Mouse (Mus musculus) kidney, adult 2 months (tissue): ENCODE measurements at regions not wholly inside any gene's neighbourhood (a gene's known extent, or its start where the extent isn't known, plus 50 kb on each side); places are given as distances from the start of the nearest gene placed in this dataset.

Experiments used
- DNase-seq: peaks from one replicate; pipeline ENCODE4 v3.0.0; 2021
- H3K27ac ChIP-seq: fragments of 200-500 bp; 2 replicates; pipeline ENCODE4 v1.5.1; 2012; ENCODE audit warnings: low read depth, low read length, control low read depth, inconsistent platforms; ENCODE audit not compliant: insufficient read depth
- H3K27me3 ChIP-seq: fragments of 200-500 bp; replicated peaks from 2 replicates; pipeline ENCODE4 v1.6.1; 2012; ENCODE audit warnings: mild to moderate bottlenecking, moderate library complexity, low read length, inconsistent platforms; ENCODE audit not compliant: control insufficient read depth, insufficient read depth
- H3K36me3 ChIP-seq: fragments of 200-500 bp; 2 replicates; pipeline ENCODE4 v1.6.1; 2012; ENCODE audit warnings: mild to moderate bottlenecking, moderate library complexity, low read length, inconsistent platforms; ENCODE audit not compliant: control insufficient read depth, insufficient read depth
- H3K4me1 ChIP-seq: fragments of 200-500 bp; 2 replicates; pipeline ENCODE4 v1.6.1; 2011; ENCODE audit warnings: low read length; ENCODE audit not compliant: control insufficient read depth, insufficient read depth
- H3K4me3 ChIP-seq: fragments of 200-500 bp; 2 replicates; pipeline ENCODE4 v1.5.1; 2011; ENCODE audit warnings: mild to moderate bottlenecking, low read depth, low read length, control low read depth; ENCODE audit not compliant: insufficient read depth
- CTCF ChIP-seq: fragments of 200-500 bp; conservative IDR thresholded peaks from 2 replicates; pipeline ENCODE4 v1.5.1; 2011; ENCODE audit warnings: low read depth, mild to moderate bottlenecking, control low read depth, low read length, moderate library complexity, mixed read lengths; ENCODE audit not compliant: insufficient read depth, insufficient read length
- POLR2A ChIP-seq: fragments of 200-500 bp; IDR thresholded peaks from one replicate; pipeline ENCODE4 v1.6.1; 2011; ENCODE audit warnings: low read depth, low read length, control low read depth
- WGBS: fragments of 180-500 bp; shearing (Covaris S2); methylation state at CpG from one replicate; pipeline ENCODE4 v1.1.7; 2018; 5-methylcytosine and 5-hydroxymethylcytosine counted together

DNA sequence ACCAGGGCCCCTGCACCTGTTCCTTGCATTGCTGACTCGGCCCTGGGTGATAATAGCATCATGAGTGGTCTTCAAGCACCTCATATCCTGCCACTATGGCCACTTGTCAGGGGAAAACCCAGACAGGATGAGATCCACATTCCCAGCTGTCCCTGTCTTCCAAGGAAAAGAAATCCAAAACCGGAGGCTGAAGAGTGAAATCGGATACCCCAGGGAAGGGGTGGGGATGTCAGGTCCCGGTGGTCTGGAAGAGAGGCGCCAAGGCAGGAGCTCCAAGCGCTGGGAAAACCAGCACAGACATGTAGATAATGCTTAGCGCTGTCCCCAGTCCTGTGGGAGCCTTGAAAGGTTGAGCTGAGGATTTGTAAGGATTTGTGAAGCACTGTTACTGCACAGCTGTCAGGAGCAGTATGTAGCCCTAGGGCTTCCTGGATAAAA lies 69.8 kb downstream of the Tmem30b start:
- Histone ChIP-seq H3K4me3 (no peak overlapping the region), H3K27me3 (no peaks in the 10 kb centered on the region), H3K27ac (no peak overlapping the region), H3K4me1 (no peaks in the 10 kb centered on the region), H3K36me3 (no peaks in the 10 kb centered on the region)
- no peak for TF ChIP-seq CTCF
- no peak for TF ChIP-seq POLR2A
- 19% methylated on average over 7 of the region's 7 CpGs for WGBS
- no peak for DNase-seq

GRCm38 (mm10) chr12:73475774-73476173 lies 70.4 kb downstream of the Tmem30b start:
- TF ChIP-seq CTCF (no peak), POLR2A (no peak)
- no peak overlapping the region for H3K4me3 ChIP-seq
- 54% methylated on average over 3 of the region's 3 CpGs for WGBS

GRCm38 (mm10) chr12:73475020-73475419 lies 71.2 kb downstream of the Tmem30b start:
- no peaks in the 10 kb centered on the region for H3K4me1 ChIP-seq
- no peak overlapping the region for H3K27ac ChIP-seq
- TF ChIP-seq CTCF (no peak), POLR2A (no peak)
- 75% methylated on average over 5 of the region's 5 CpGs for WGBS
- H3K36me3 ChIP-seq, result no peaks in the 10 kb centered on the region
- DNase-seq, result no peak
- no peak overlapping the region for H3K4me3 ChIP-seq
- no peaks in the 10 kb centered on the region for H3K27me3 ChIP-seq

More at GRCm38 (mm10) chr12:73475774-73476173, 70.4 kb downstream of the Tmem30b start:
- Histone ChIP-seq H3K27ac (no peak overlapping the region), H3K36me3 (no peaks in the 10 kb centered on the region), H3K27me3 (no peaks in the 10 kb centered on the region), H3K4me1 (no peaks in the 10 kb centered on the region)
- DNase-seq, result no peak

- H3K27me3 ChIP-seq, result no peaks in the 10 kb centered on the region
- H3K36me3 ChIP-seq, result no peaks in the 10 kb centered on the region
- H3K4me1 ChIP-seq, result no peaks in the 10 kb centered on the region
- TF ChIP-seq CTCF (no peak), POLR2A (no peak)
- no peak overlapping the region for H3K4me3 ChIP-seq
- H3K27ac ChIP-seq, result no peak overlapping the region
- no peak for DNase-seq
- WGBS, result 66% methylated on average over 4 of the region's 4 CpGs
Observed at GRCm38 (mm10) chr12:73473111-73473510, 73.1 kb downstream of the Tmem30b start.

GRCm38 (mm10) chr12:73471966-73472365 lies 74.2 kb downstream of the Tmem30b start:
- H3K4me1 ChIP-seq, result no peaks in the 10 kb centered on the region
- no peaks in the 10 kb centered on the region for H3K36me3 ChIP-seq
- no peak overlapping the region for H3K4me3 ChIP-seq
- H3K27ac ChIP-seq, result no peak overlapping the region
- DNase-seq, result no peak
- H3K27me3 ChIP-seq, result no peaks in the 10 kb centered on the region
- WGBS, result 58% methylated on average over 9 of the region's 9 CpGs
- TF ChIP-seq CTCF, result no peak
- TF ChIP-seq POLR2A, result no peak

DNA sequence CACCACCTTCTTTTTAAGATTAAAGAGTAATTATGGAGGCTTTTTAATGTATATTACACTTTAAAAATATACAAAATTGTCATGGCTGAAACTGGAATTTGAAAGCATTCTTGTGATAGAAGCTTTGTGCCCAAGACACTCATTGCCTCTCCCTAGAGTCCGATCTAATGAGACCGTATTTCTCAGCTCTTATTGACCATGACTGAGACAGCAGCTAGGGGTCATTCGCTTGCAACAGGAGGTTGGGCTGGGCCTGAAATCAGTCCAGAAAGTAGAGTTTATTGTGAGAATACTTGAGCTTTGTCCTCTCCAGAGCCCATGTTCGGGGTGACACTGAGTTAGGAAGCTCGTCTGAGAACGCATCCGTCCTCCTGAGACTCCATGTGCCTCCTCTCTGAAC lies 79.7 kb downstream of the Tmem30b start:
- Histone ChIP-seq H3K27me3 (no peaks in the 10 kb centered on the region), H3K4me1 (peaks cover 2% of the 10 kb centered on the region; the same call in 1 of the 2 replicates), H3K27ac (no peak overlapping the region), H3K4me3 (no peak overlapping the region), H3K36me3 (no peaks in the 10 kb centered on the region)
- TF ChIP-seq POLR2A (no peak), CTCF (no peak)
- 67% methylated on average over 7 of the region's 7 CpGs for WGBS
- no peak for DNase-seq

- DNase-seq, result no peak
- H3K36me3 ChIP-seq, result no peaks in the 10 kb centered on the region
- WGBS, result 76% methylated on average over 5 of the region's 5 CpGs
- H3K27ac ChIP-seq, result no peak overlapping the region
- peaks cover 2% of the 10 kb centered on the region; the same call in 1 of the 2 replicates for H3K4me1 ChIP-seq
- no peak overlapping the region for H3K4me3 ChIP-seq
- TF ChIP-seq CTCF (no peak), POLR2A (no peak)
- no peaks in the 10 kb centered on the region for H3K27me3 ChIP-seq
Observed at GRCm38 (mm10) chr12:73465975-73466374, 80.2 kb downstream of the Tmem30b start.

DNA sequence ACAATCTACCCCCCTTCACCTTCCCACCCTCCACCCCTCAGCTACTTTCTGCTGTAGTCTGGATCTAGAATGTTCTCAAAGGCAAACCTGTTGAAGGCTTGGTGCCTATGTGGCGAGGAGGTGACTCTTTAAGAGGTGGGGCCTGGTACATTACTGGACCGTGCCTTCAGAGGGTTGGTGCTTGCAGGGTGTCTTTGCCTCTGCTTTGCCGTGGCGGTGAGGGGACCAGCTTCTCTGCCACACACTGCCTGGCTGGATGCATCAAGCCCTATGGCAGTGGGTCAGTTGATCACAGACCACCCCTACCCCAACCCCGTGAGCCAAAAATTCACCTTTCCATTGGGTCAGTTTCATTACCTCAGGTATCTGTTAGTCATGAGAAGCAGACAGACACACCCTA lies 81.9 kb downstream of the Tmem30b start:
- whole genome bisulfite sequencing, result 92% methylated on average over 5 of the region's 5 CpGs
- H3K4me1 ChIP-seq, result peaks cover 2% of the 10 kb centered on the region; the same call in 1 of the 2 replicates
- H3K36me3 ChIP-seq, result no peaks in the 10 kb centered on the region
- H3K27ac ChIP-seq, result no peak overlapping the region
- TF ChIP-seq POLR2A, result no peak
- TF ChIP-seq CTCF, result no peak
- DNase-seq, result no peak
- no peaks in the 10 kb centered on the region for H3K27me3 ChIP-seq
- H3K4me3 ChIP-seq, result no peak overlapping the region
